Mouse (Mus musculus): ENCODE measurements at regions not wholly inside any gene's neighbourhood (a gene's known extent, or its start where the extent isn't known, plus 50 kb on each side); places are given as distances from the start of the nearest gene placed in this dataset.

DNA sequence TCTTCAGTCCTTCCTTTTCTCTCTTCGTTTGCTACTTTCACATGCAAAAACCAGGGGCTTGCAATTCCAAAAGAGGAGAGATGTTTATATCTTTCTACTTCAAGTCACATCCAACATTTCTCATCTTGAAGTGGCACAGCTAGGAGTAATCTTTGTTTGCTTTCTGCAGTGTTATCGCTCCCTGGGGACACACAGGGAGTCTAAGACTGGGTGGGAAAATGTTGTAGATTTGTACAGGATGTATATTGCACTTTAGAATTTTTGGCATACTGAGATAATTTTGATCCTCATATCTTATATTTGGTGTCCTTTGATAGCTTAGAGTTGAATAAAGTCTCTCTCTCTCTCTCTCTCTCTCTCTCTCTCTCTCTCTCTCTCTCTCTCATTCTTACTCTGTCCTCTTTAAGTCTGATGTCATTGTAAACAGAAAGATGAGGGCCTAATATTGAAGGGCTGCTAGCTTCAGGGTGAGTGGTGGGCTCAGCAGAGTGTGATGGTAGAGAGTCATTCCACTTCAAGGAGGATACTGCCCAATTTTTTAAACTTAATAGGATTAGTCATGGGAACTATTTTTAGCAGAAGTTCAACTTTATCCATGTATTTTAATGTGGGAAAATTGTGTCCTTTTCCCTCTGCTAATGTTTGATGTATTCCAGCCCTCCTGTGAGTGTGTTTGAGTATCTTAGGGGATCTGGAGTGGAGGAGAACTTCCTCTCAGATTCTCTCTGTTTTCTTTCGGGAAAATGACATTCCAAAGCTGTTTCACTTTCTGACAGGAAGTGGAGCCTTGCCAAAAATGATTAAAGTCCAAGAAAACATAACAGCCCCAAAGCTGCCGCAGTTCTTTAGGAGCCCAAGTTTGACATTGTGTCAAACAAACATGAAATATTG is 397.3 kb upstream of the Zeb2 start:
- DNase-seq (ENCODE audit: low spot score in 2 of 2), result no peak

- no peak for DNase-seq (ENCODE audit: low spot score in 2 of 2)
Observed at GRCm38 (mm10) chr2:45512852-45513251, 395.7 kb upstream of the Zeb2 start.

DNA sequence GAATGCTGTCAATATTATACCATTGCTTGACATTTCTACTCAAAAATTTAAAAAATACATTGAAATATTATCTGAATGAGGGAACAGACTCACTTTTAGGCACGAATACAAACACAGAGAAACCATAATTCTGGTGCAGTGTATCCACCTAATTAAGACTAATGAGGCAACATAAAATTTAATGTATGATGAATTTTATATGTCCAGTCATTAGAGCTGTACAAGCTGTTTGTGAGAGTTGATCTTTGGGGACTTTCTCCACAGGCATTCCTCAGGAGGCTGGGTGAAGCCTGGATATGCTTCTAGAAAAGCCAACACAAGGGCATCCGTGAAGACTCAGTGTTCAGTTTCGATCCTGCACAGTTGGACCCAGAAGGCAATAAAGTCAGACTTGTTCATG is 394.6 kb upstream of the Zeb2 start:
- DNase-seq (ENCODE audit: low spot score in 2 of 2), result no peak

DNA sequence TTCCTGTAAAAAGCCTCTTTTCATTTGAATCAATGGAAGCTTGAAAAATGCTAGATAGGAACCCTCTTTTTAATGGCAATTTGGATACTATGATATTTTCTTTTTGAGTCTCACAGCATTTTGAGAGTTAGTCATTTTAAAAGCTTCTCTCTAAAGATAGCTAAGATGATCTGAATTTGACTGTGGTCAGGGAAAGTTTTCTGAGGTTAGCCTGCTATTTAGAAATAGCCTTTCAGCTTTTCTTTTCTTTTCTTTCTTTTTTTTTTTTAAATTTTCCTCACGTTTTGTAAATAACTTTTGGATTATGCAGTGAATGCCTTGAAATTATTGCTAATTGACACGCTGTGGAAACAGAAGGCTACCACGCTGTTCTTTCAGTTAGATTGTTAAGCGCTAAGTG is 387.3 kb upstream of the Zeb2 start:
- no peak for DNase-seq (ENCODE audit: low spot score in 2 of 2)

DNA sequence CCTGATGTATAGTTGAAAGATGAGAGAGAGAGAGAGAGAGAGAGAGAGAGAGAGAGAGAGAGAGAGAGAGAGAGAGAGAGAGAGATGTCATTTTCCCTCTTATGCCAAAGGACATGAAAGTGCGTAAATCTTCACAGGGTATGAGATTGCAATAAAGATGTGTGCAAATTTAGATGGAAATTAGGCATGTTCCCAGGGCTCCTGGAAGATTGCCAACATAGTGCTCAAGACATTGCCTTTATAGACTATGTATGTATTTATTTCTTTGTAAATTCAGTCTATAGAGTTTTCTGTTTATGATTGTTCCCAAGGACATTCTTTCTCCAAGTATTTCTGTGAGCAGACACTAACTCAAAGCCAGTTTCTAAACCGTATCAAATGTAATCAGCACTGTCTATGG is 376.5 kb upstream of the Zeb2 start:
- DNase-seq (ENCODE audit: low spot score in 2 of 2), result no peak

- no peak for DNase-seq (ENCODE audit: low spot score in 2 of 2)
Observed at GRCm38 (mm10) chr2:45486530-45486929, 369.3 kb upstream of the Zeb2 start.

- no peak for DNase-seq (ENCODE audit: low spot score in 2 of 2)
Observed at GRCm38 (mm10) chr2:45485477-45485876, 368.3 kb upstream of the Zeb2 start.

DNA sequence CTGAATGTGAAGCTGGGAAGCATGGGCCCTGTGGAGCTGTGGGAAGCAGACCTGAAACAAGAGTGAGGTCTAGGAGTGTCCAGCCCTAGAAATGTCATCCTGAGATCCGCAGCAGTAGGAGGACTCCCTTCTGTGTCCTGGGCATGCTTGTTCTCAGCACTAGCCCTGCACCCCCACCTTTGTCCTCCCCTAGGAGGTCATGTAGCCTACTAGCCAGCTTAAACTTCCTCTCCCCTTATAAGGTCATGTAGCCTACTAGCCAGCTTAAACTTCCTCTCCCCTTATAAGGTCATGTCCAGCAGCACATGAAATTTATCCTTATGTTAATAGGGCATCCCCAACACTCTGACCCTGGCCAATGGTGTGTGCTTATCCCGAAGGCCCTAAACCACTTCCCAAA is 363.5 kb upstream of the Zeb2 start:
- DNase-seq (ENCODE audit: low spot score in 2 of 2), result no peak

DNA sequence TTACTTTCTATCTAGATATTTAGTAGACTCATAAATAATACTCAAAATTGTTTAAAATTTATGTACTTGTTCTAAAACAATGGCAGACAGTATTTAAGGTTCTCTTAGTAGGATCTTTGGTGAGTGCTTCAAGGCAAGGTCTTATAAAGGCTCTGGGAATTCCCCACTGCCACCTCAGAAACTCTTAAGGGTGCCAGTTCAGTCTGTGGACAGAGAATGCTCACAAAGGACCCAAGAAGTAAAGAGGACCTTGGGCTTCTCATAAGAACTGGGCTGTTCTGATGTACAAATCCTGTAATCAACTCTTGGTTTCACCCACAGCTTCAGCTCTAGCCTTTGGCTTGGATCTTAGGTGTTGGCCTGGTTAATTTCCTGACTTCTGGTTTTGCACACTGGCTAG is 358.8 kb upstream of the Zeb2 start:
- DNase-seq (ENCODE audit: low spot score in 2 of 2), result no peak

GRCm38 (mm10) chr2:45464306-45464705 is 347.1 kb upstream of the Zeb2 start:
- DNase-seq (ENCODE audit: low spot score in 2 of 2), result no peak

- DNase-seq (ENCODE audit: low spot score in 2 of 2), result no peak
Observed at GRCm38 (mm10) chr2:45459410-45459809, 342.2 kb upstream of the Zeb2 start.

DNA sequence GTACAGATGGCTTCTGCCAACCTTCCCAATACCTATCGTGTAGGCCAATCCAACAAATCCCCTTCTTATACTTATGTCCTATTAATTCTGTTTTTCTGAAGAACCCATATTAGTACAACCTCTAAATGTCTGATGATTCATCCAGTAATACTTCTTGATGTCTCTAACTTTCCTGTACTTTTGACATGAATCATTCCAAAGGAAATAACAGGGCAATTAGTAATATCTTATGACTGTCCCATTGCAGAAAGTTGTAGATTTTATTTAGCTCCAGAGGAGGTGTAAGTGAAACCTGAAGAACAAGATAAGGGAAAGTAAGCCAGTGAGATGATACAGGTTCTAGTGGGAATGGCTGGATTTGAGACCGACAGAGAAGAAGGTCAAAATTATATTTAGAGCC is 337.6 kb upstream of the Zeb2 start:
- DNase-seq (ENCODE audit: low spot score in 2 of 2), result no peak

- DNase-seq (ENCODE audit: low spot score in 2 of 2), result no peak
Observed at GRCm38 (mm10) chr2:45439146-45439545, 322.0 kb upstream of the Zeb2 start.

GRCm38 (mm10) chr2:45438739-45439138 is 321.5 kb upstream of the Zeb2 start:
- no peak for DNase-seq (ENCODE audit: low spot score in 2 of 2)

DNA sequence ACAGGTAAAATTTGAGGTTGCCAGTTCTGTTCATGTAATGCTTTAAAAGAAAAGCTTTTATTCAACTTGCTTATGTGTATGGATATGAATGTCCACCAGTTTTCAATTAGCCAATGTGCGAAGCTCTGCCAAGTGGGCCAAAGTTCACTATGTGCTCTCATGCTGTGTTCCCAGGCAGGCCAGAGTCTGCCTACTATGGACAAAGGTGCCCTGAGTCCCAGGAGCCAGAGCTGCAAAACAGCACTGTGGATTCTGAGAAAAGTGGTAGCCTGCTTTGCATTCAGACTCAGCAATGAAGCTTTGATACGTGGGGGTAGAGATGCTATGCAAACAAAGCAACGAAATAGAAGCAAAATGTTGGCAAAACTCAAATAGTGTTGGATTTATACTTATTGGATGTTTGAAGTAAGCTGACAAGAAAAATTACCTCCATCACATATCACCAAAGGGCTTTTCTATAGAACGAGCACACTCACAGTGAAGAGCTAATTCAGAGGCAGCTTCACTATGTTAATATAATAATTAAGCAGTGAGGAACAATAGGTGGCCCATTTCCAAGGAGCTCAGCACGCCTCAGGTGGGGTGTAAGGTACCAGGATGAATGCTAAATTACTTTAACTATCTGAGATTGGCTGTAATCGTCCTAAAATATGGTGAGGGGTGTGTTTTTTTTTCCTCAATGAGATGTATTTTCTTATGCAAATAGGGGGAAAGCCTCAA is 318.2 kb upstream of the Zeb2 start:
- peak in 1 of 2 experiments; percentile 70 for DNase-seq (ENCODE audit: low spot score in 2 of 2)

- DNase-seq (ENCODE audit: low spot score in 2 of 2), result no peak
Observed at GRCm38 (mm10) chr2:45434789-45435188, 317.6 kb upstream of the Zeb2 start.

DNA sequence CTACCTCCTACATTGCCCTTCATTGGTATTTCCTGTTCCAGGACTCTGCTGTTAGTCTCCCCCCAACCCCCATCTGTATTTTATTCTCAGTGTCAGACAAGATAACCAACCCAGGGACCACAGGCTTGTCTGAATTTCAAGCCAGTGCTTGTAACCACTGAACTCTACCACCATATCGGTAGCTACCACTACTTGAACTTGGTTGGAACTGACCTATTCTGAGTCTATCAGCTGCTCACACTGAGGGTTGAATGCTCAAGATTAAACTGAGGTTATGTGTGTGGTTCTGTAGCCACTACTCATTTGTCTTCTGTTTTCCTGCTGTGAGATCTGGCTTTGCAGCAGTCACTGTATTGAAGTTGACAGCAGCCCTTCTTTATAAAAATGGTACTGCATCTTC is 317.0 kb upstream of the Zeb2 start:
- no peak for DNase-seq (ENCODE audit: low spot score in 2 of 2)

- DNase-seq (ENCODE audit: low spot score in 2 of 2), result no peak
Observed at GRCm38 (mm10) chr2:45431366-45431765, 314.2 kb upstream of the Zeb2 start.

GRCm38 (mm10) chr2:45421774-45422173 is 304.6 kb upstream of the Zeb2 start:
- DNase-seq (ENCODE audit: low spot score in 2 of 2), result no peak

DNA sequence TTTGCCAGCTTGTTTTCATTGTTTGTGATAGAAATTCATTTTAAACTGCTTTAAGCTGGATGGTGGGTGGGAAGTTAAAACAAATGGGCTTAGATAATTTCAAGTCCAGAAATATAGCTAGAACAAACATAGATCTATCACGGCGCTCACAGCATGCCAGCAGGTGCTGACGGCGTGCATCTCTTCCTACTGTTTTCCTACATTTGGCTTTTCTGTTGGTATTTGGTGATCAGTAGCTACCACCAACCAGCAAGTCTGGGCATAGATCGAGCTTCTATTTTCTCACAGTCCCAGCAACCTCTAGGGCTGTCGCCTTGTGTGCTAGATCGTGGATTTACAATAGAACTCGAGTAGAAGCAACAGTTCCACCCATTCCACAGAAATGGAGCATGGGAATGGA is 290.9 kb upstream of the Zeb2 start:
- no peak for DNase-seq (ENCODE audit: low spot score in 2 of 2)

- no peak for DNase-seq (ENCODE audit: low spot score in 2 of 2)
Observed at GRCm38 (mm10) chr2:45389902-45390492, 272.8 kb upstream of the Zeb2 start.

- no peak for DNase-seq (ENCODE audit: low spot score in 2 of 2)
Observed at GRCm38 (mm10) chr2:45371268-45371667, 254.1 kb upstream of the Zeb2 start.

DNA sequence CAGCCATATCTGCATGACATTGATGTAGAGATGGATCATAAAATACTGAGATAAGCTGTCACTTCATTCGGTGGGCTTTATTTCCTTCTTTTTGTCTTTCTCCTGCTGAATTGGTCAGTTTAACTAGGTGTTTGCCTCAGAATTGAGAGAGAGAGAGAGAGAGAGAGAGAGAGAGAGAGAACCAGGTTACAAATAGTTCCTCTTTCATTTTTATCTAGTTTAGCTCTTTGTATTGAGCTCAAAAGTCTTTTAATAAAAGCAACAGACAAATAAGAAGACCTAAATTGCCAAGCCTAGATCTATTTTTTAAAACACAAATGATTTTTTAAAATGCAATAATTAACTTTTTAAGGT is 253.4 kb upstream of the Zeb2 start:
- DNase-seq (ENCODE audit: low spot score in 2 of 2), result no peak
